Mouse (Mus musculus): ENCODE data around the gene Ppfibp1. TPM values are rescaled to one million over a fixed set of nuclear protein-coding genes. Genes with fewer than 3 reads are reported as not detected.
A peak's percentile ranks its signal among the peaks of the same experiment; 100 is the strongest.

The Ppfibp1 gene
- polyA plus RNA-seq, 1 experiment from 2014 or later: 62.7 TPM

DNA sequence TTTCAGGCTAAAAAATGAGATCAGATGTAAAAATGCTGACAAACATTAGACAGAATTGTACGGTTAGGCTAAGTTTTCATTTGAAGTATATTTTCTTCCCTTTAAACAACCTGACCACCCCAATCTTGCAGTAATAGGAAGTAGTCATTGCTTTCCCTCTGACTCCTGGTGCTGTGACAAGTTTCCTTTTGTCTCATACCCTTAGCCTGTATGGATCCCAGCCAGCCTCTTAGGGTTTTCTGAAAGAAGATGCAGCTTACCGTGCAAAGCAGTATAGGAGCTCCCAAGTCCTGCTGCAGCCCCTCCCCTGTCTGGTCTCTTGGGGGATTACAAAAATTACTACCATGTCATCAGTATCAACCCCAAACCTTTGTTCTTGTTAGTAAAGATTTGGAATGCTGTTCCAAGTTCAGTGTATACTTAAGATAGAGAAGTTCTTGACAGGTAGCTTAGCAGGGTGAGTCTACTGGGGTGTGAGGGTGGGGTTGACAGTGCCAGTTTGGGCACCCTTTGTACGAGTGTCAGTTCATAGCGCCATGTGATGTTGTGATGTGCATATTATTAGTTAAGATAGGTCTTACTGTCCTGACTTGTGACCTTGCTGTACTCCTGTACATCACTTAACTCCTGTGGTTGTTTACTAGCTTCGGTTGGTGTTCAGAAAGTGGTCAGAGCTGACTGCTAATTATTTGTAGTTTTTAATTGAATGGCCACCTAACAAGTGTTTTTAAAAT is 18.9 kb downstream of the Ppfibp1 start:
- H3K27ac ChIP-seq (replicated peaks in 1 of 2; ENCODE audit: control insufficient read depth in 1 of 2, insufficient read depth in 1 of 2, low read depth in 2 of 2, low read length in 2 of 2): peak overlapping the region in 1 of 2 experiments; percentile 33; a peak in 1 of 4 replicates
- no peaks in the 10 kb centered on the region for H3K9me3 ChIP-seq (ENCODE audit: control insufficient read depth, low read length)
- no peaks in the 10 kb centered on the region for H3K36me3 ChIP-seq (ENCODE audit: control insufficient read depth, insufficient read depth, low read length)
- H3K4me2 ChIP-seq (ENCODE audit: low read length): no peak overlapping the region
- peaks cover 18 to 62% of the 10 kb centered on the region in 2 experiments for H3K4me1 ChIP-seq (ENCODE audit: control insufficient read depth in 2 of 2, insufficient read depth in 2 of 2, low read length in 2 of 2)
- WGBS: 50% methylated on average over 5 of the region's 5 CpGs
- H3K27me3 ChIP-seq (ENCODE audit: control insufficient read depth, insufficient read depth, low read length): no peaks in the 10 kb centered on the region
- no peak overlapping the region for H3K4me3 ChIP-seq (ENCODE audit: control insufficient read depth in 1 of 2, insufficient read depth in 1 of 2, low read depth in 1 of 2, low read length in 2 of 2)
- H3K9ac ChIP-seq (ENCODE audit: low read length): no peak overlapping the region
- no peak for ATAC-seq (ENCODE audit: insufficient number of reproducible peaks, insufficient read depth, low FRiP score, low read depth)

DNA sequence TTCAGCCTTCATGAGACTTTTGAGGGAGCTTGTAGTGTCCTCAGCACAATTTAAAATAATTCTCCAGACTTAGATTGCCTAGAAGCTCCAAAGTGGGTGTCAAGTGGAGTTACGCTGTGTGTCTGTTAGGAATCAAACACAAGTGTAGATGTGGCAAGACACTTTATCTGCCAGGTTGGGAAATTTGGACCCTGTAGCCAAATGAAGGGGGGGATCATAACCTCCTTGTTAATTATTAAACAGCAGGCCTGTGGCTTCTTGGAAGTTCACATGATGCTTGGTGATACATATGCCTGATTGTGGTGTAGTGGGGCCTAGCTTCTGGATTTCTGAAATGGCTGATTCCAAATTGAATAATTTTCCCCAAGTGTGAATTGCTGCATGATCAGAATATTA is 19.5 kb downstream of the Ppfibp1 start:
- ATAC-seq (ENCODE audit: insufficient number of reproducible peaks, insufficient read depth, low FRiP score, low read depth): no peak
- 85% methylated on average over 1 of the region's 1 CpGs for WGBS
- H3K27me3 ChIP-seq (ENCODE audit: control insufficient read depth, insufficient read depth, low read length): no peaks in the 10 kb centered on the region
- no peak overlapping the region for H3K9ac ChIP-seq (ENCODE audit: low read length)
- H3K4me3 ChIP-seq (ENCODE audit: control insufficient read depth in 1 of 2, insufficient read depth in 1 of 2, low read depth in 1 of 2, low read length in 2 of 2): no peak overlapping the region
- H3K9me3 ChIP-seq (ENCODE audit: control insufficient read depth, low read length): no peaks in the 10 kb centered on the region
- peaks cover 18 to 68% of the 10 kb centered on the region in 2 experiments for H3K4me1 ChIP-seq (ENCODE audit: control insufficient read depth in 2 of 2, insufficient read depth in 2 of 2, low read length in 2 of 2)
- H3K4me2 ChIP-seq (ENCODE audit: low read length): no peak overlapping the region
- H3K36me3 ChIP-seq (ENCODE audit: control insufficient read depth, insufficient read depth, low read length): no peaks in the 10 kb centered on the region
- H3K27ac ChIP-seq (replicated peaks in 1 of 2; ENCODE audit: control insufficient read depth in 1 of 2, insufficient read depth in 1 of 2, low read depth in 2 of 2, low read length in 2 of 2): 0 out of 4 replicates have a peak overlapping the region, but pooled peaks of 1 of the 2 experiments have one; percentile 28

DNA sequence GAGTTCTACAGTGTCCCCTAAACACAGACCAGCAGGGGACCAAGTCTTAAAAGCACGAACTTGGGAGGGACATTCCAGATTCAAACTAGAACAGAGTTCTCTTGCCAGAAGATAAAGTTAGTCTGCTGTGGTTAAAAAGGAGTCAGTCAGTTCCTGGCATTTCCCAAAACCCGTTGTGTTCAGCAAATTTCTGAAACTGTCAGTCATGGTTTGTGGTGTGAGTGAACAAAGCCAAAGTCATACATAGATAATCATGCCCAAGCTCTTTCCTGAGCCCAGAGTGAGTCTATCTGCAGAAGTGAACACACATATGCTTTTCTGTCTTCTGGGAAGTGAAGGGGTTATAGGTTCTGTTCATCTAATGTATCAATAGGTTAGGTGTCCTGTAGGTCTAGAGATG is 20.5 kb downstream of the Ppfibp1 start:
- peaks cover 23 to 72% of the 10 kb centered on the region in 2 experiments for H3K4me1 ChIP-seq (ENCODE audit: control insufficient read depth in 2 of 2, insufficient read depth in 2 of 2, low read length in 2 of 2)
- no peak overlapping the region for H3K4me2 ChIP-seq (ENCODE audit: low read length)
- no peak overlapping the region; a peak in 1 of 4 replicates for H3K27ac ChIP-seq (replicated peaks in 1 of 2; ENCODE audit: control insufficient read depth in 1 of 2, insufficient read depth in 1 of 2, low read depth in 2 of 2, low read length in 2 of 2)
- H3K36me3 ChIP-seq (ENCODE audit: control insufficient read depth, insufficient read depth, low read length): no peaks in the 10 kb centered on the region
- 59% methylated on average over 2 of the region's 2 CpGs for WGBS
- H3K9ac ChIP-seq (ENCODE audit: low read length): no peak overlapping the region
- ATAC-seq (ENCODE audit: insufficient number of reproducible peaks, insufficient read depth, low FRiP score, low read depth): no peak
- H3K4me3 ChIP-seq (ENCODE audit: control insufficient read depth in 1 of 2, insufficient read depth in 1 of 2, low read depth in 1 of 2, low read length in 2 of 2): no peak overlapping the region
- H3K27me3 ChIP-seq (ENCODE audit: control insufficient read depth, insufficient read depth, low read length): no peaks in the 10 kb centered on the region
- H3K9me3 ChIP-seq (ENCODE audit: control insufficient read depth, low read length): no peaks in the 10 kb centered on the region

DNA sequence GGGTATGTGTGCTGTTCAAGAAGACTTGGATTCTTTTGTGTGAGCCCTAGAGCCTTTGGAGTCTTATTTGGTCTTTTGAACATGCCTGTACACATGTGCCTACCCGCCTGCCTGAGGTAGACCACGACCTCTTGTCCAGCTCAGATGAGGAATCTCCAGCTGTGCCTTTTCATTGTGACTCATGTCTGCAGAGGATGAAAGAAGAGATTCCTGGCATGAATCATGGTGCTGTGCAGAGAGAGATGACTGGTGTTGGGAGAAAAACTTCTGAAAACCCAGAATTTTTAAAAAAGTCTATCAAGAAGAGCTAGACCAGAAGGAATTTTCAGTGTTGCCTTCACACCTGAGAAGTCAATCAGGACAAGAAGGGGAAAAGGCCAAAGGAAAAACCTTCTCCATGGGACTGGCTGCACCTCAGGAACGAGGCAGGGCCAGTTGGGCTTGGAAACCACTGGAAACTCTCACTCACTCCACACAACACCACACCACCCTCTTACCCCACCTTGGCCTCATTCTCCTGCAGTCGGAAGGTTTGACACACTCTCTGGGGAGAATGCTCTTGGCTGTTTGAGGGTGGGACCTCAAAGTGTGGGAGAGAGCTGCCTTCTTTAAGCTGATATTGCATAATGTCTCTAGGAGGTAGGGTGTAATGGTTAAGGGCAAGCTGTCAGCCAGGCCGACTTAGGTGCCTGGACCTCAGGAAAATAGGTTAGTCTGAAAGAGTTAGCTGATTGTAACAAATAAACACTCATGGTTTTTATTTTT is 21.6 kb downstream of the Ppfibp1 start:
- Histone ChIP-seq H3K4me3 (ENCODE audit: control insufficient read depth in 1 of 2, insufficient read depth in 1 of 2, low read depth in 1 of 2, low read length in 2 of 2) (no peak overlapping the region), H3K27ac (replicated peaks in 1 of 2; ENCODE audit: control insufficient read depth in 1 of 2, insufficient read depth in 1 of 2, low read depth in 2 of 2, low read length in 2 of 2) (peak overlapping the region in 1 of 2 experiments; percentile 35; a peak in 1 of 4 replicates), H3K4me1 (ENCODE audit: control insufficient read depth in 2 of 2, insufficient read depth in 2 of 2, low read length in 2 of 2) (peaks cover 23 to 75% of the 10 kb centered on the region in 2 experiments), H3K36me3 (ENCODE audit: control insufficient read depth, insufficient read depth, low read length) (no peaks in the 10 kb centered on the region), H3K4me2 (ENCODE audit: low read length) (no peak overlapping the region), H3K9me3 (ENCODE audit: control insufficient read depth, low read length) (no peaks in the 10 kb centered on the region), H3K27me3 (ENCODE audit: control insufficient read depth, insufficient read depth, low read length) (no peaks in the 10 kb centered on the region), H3K9ac (ENCODE audit: low read length) (no peak overlapping the region)
- WGBS: 79% methylated on average over 5 of the region's 5 CpGs
- no peak for ATAC-seq (ENCODE audit: insufficient number of reproducible peaks, insufficient read depth, low FRiP score, low read depth)

DNA sequence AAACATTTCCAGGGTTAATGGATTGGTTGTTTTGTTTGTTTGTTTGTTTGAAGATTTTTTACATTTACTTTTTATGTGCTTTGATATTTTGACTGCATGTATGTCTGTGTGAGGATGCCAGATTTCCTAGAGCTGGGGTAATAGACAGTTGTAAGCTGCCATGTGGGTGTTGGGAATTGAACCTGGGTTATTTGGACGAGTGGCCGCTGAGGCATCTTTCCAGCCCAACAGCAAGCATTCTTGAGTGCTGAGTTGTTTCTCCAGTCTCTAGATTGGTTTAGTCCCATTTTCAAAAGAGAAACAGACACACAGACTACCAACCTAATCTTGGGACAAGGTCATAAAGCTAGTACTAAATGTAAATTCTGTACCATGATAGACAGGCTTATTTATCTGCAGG is 22.5 kb downstream of the Ppfibp1 start:
- Histone ChIP-seq H3K36me3 (ENCODE audit: control insufficient read depth, insufficient read depth, low read length) (no peaks in the 10 kb centered on the region), H3K4me1 (ENCODE audit: control insufficient read depth in 2 of 2, insufficient read depth in 2 of 2, low read length in 2 of 2) (peaks cover 23 to 82% of the 10 kb centered on the region in 2 experiments), H3K4me2 (ENCODE audit: low read length) (no peak overlapping the region), H3K27ac (replicated peaks in 1 of 2; ENCODE audit: control insufficient read depth in 1 of 2, insufficient read depth in 1 of 2, low read depth in 2 of 2, low read length in 2 of 2) (no peak overlapping the region), H3K27me3 (ENCODE audit: control insufficient read depth, insufficient read depth, low read length) (no peaks in the 10 kb centered on the region), H3K9ac (ENCODE audit: low read length) (no peak overlapping the region), H3K9me3 (ENCODE audit: control insufficient read depth, low read length) (no peaks in the 10 kb centered on the region), H3K4me3 (ENCODE audit: control insufficient read depth in 1 of 2, insufficient read depth in 1 of 2, low read depth in 1 of 2, low read length in 2 of 2) (no peak overlapping the region)
- WGBS: 73% methylated on average over 2 of the region's 2 CpGs
- no peak for ATAC-seq (ENCODE audit: insufficient number of reproducible peaks, insufficient read depth, low FRiP score, low read depth)

DNA sequence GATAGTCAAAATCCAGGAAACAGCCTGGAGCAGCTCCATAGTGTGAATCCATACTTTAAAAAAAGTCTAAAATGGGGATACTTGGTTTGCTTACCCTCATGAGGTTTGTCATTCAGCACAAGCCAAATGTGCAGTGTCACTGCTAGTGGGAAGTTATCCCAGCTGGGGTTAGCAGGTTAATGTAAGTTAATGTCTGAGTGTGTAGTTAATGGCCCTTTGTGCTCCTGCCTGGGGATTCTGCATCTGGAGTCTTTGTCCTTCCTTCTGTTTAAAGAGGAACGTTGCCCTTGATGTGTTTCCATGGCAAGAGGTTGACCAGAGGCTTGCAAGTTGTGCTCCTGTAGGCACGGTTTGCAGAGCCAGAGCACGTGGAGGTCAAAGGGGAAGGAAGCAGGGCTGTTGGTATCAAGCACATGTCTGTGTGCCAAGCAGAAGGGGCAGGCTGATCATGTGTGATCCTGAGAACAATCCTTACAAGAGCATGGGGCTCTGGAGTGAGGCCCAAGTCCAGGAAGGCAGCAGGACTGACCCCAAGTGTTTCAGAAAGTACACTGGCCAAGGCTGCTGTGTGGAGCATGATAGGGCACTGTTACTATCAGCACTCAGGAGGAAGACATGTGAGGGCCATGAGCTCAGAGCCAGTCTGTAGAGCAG is 24.7 kb downstream of the Ppfibp1 start:
- no peak overlapping the region for H3K4me2 ChIP-seq (ENCODE audit: low read length)
- no peak for ATAC-seq (ENCODE audit: insufficient number of reproducible peaks, insufficient read depth, low FRiP score, low read depth)
- H3K36me3 ChIP-seq (ENCODE audit: control insufficient read depth, insufficient read depth, low read length): 0 out of 2 replicates have a peak, but pooled peaks cover 1% of the 10 kb centered on the region
- H3K27me3 ChIP-seq (ENCODE audit: control insufficient read depth, insufficient read depth, low read length): no peaks in the 10 kb centered on the region
- no peak overlapping the region for H3K4me3 ChIP-seq (ENCODE audit: control insufficient read depth in 1 of 2, insufficient read depth in 1 of 2, low read depth in 1 of 2, low read length in 2 of 2)
- peaks cover 14 to 69% of the 10 kb centered on the region in 2 experiments for H3K4me1 ChIP-seq (ENCODE audit: control insufficient read depth in 2 of 2, insufficient read depth in 2 of 2, low read length in 2 of 2)
- H3K27ac ChIP-seq (replicated peaks in 1 of 2; ENCODE audit: control insufficient read depth in 1 of 2, insufficient read depth in 1 of 2, low read depth in 2 of 2, low read length in 2 of 2): peak overlapping the region; percentile 53 to 56
- 15% methylated on average over 3 of the region's 3 CpGs for WGBS
- H3K9ac ChIP-seq (ENCODE audit: low read length): no peak overlapping the region
- H3K9me3 ChIP-seq (ENCODE audit: control insufficient read depth, low read length): no peaks in the 10 kb centered on the region

DNA sequence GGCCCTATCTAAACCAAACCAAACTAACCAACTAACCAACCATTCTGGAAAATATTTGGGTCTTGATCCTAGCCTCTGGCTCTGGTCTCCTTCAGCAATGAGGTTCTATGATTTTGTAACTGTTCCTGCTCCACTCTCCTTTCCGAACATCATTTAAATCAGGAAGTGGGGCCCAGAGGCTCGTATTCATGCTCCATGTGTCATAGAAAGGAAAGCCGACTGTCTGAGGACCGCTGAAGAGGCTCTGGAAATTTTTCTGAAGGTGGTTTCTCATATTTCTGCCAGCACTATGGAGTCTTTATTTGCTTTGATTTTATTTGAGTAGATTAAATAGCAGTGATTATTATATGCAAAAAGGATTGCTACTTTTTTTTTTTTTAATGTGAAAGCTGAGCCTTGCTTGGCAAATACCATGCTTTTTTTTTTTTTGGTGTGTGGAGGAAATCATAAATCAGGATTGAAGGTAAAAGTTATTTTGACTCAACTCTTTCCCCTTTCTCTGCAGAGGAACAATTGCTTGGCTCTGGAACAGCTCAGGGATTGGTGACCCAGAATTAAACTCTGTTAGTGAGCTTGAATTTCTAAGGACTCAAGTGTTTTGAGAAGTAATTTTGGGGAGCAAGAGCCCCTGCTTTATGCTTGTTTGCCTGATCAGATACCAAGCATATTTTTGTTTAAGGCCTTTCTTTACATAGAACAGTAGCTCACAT is 25.4 kb downstream of the Ppfibp1 start:
- no peak overlapping the region for H3K4me2 ChIP-seq (ENCODE audit: low read length)
- H3K9ac ChIP-seq (ENCODE audit: low read length): no peak overlapping the region
- no peak overlapping the region for H3K4me3 ChIP-seq (ENCODE audit: control insufficient read depth in 1 of 2, insufficient read depth in 1 of 2, low read depth in 1 of 2, low read length in 2 of 2)
- no peaks in the 10 kb centered on the region for H3K9me3 ChIP-seq (ENCODE audit: control insufficient read depth, low read length)
- H3K36me3 ChIP-seq (ENCODE audit: control insufficient read depth, insufficient read depth, low read length): peaks cover 7% of the 10 kb centered on the region; the same call in 1 of the 2 replicates
- ATAC-seq (ENCODE audit: insufficient number of reproducible peaks, insufficient read depth, low FRiP score, low read depth): no peak
- H3K27ac ChIP-seq (replicated peaks in 1 of 2; ENCODE audit: control insufficient read depth in 1 of 2, insufficient read depth in 1 of 2, low read depth in 2 of 2, low read length in 2 of 2): peak overlapping the region; percentile 53 to 56; a peak in 3 of 4 replicates
- H3K27me3 ChIP-seq (ENCODE audit: control insufficient read depth, insufficient read depth, low read length): no peaks in the 10 kb centered on the region
- WGBS: 49% methylated on average over 4 of the region's 4 CpGs
- H3K4me1 ChIP-seq (ENCODE audit: control insufficient read depth in 2 of 2, insufficient read depth in 2 of 2, low read length in 2 of 2): peaks cover 12 to 63% of the 10 kb centered on the region in 2 experiments

All from heart, embryonic 14.5 days (tissue).